Mouse (Mus musculus) neutrophil, adult 83 days (primary cell): ENCODE results near the gene Gm10668. TPM values are rescaled to one million over a fixed set of nuclear protein-coding genes. Genes with fewer than 3 reads are reported as not detected.

ENCODE experiments used
- total RNA-seq, 2 experiments: library from RNA; stranded (reverse); gene quantifications; one replicate each; pipeline ENCODE4 v1.2.4; 2023

The Gm10668 gene
- total RNA-seq: not detected

DNA sequence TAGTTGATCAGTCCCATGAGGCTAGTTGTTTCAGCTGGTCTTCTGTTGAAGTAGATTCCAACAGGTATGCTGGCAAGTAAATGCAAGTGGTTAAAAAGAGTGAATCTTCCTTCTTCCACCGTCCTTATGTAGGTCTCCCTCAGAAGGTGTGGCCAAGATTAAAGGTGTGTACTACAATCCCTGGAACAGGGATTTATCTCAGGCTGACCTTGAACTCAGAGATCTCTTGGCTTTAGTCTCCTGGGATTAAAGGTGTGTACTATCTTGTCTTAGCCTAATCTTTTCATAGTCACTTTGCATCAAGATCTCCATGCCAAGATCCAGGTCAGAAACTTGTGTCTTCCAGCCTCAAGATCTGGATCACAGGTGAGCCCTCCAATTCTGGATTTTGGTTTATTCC is at the start of gene Gm10668:
TSS of gene Gm10668 (minus strand) at position 101 of the 400 bp plus-strand sequence.

DNA sequence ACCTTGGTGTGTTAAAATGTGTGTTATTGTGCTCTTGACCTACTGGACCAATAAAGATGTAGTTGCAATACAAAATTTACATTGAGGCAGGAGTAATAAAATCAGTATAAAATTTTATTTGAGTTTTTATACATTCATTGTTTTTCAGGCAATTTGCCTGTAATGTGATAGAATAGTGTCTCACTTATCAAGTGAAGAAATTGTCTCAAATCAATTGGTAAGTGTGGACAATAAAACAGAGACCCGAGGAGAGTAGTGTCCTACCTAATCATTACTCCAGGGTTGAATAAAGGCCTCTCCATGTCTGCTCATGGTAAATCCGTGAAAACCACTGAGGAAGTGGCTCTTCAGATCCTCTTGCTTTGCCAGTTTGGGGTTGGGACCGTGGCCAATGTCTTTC is 40.5 kb upstream of the Gm10668 start, which contains the start of gene Vmn1r112:
TSS of gene Vmn1r112 (plus strand) at position 301 of the 400 bp plus-strand sequence.

GRCm38 (mm10) chr7:20703116-20703515 is 27.3 kb downstream of the Gm10668 start, which contains the start of gene Vmn1r111:
TSS of gene Vmn1r111 (minus strand) at chr7:20703216.

Other genes with a start within 250 kb of the Gm10668 start
- gene Vmn1r103, start 220.1 kb downstream of the Gm10668 start, total RNA-seq: not detected
- not detected for gene Vmn1r104, start 196.8 kb downstream of the Gm10668 start, total RNA-seq
- not detected for gene Gm5726, start 184.9 kb downstream of the Gm10668 start, total RNA-seq
- not detected for gene Gm4141, start 154.4 kb downstream of the Gm10668 start, total RNA-seq
- gene Gm4513, start 131.6 kb downstream of the Gm10668 start, total RNA-seq: not detected
- not detected for gene Vmn1r107, start 61.7 kb downstream of the Gm10668 start, total RNA-seq
- not detected for gene Vmn1r111, start 27.4 kb downstream of the Gm10668 start, total RNA-seq
- not detected for gene Vmn1r112, start 40.6 kb upstream of the Gm10668 start, total RNA-seq
- gene Vmn1r113, start 56.7 kb upstream of the Gm10668 start, total RNA-seq: not detected
- gene Vmn1r114, start 81.6 kb upstream of the Gm10668 start, total RNA-seq: not detected
- not detected for gene Vmn1r115, start 114.4 kb upstream of the Gm10668 start, total RNA-seq
- not detected for gene Vmn1r116, start 141.6 kb upstream of the Gm10668 start, total RNA-seq
- gene Vmn1r117, start 153.5 kb upstream of the Gm10668 start, total RNA-seq: not detected
- not detected for gene Vmn1r118, start 181.7 kb upstream of the Gm10668 start, total RNA-seq